Mouse (Mus musculus) spleen, adult 12 weeks (tissue): ENCODE results near the gene Irf8.
"Not testable (repeated sequence)": the region's sequence is repeated elsewhere in the genome, so short reads cannot be mapped to it uniquely, and the experiment has no call there.

Experiments
- DNase-seq: peaks from one replicate; pipeline ENCODE4 v3.0.0; 2022; ENCODE audit warnings: low spot score

Irf8 gene

GRCm38 (mm10) chr8:120723025-120723424 lies 13.1 kb upstream of the Irf8 start:
- DNase-seq: no peak

GRCm38 (mm10) chr8:120724096-120724495 lies 12.1 kb upstream of the Irf8 start:
- DNase-seq: not testable (repeated sequence)

DNA sequence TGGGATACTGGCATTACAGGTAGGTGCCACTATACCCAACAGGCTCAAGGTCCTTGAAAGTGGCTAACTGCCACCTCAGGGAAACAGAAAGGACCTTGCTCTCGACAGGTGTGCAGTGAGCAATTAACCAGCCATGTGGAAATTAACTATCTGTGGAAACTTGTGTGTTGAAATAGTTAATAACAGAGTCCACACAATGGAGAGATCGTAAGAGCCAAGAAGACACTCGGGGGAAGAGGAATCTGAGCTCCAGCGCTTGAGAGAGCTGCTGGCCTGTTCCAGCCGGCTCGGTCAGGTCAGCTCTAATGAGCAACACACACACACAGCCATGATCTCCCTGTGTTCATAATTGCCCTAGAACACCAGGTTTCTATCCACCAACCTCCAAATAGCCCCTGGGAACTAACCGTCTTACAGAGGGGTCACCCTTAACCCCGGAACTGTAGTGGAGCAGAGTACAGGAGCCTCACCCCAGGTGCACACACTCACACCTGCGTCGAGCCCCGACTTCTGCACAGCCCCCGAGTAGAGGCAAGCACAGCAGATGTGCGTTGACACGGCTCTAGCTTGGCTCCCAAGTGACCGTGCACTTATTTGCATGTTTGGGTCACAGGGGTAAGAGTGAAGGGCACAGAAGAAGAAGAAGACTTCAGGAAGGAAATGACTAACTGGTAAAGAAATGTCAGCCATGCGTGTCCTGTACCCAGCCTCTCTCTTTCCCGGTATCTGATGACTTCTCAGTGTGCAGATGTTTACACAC lies 11.2 kb upstream of the Irf8 start:
- peak; percentile 41 for DNase-seq

GRCm38 (mm10) chr8:120725576-120725950 lies 10.6 kb upstream of the Irf8 start:
- no peak for DNase-seq

GRCm38 (mm10) chr8:120726051-120726450 lies 10.1 kb upstream of the Irf8 start:
- DNase-seq: no peak

GRCm38 (mm10) chr8:120728488-120729160 lies 7.5 kb upstream of the Irf8 start:
- DNase-seq: no peak

DNA sequence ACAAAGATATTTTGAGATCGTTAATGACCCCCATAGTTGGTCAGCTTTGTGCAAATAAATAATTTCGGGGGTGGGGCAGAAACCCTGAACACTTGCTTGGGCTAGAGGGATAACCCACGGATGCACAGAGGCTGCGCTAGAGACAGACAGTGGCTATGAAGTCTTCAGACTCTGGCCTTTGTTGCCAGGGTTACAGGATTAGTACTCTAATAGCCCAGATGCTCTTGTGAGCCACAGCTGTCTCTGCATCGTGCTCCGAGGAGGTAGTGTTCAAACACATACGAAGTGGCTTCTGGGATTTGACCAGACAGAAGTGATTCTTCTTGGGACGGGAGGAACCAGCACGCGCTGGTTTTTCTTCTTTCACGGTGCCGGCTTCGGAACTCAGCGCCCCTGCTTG lies 4.6 kb upstream of the Irf8 start:
- no peak for DNase-seq

- no peak for DNase-seq
Measured at GRCm38 (mm10) chr8:120732068-120732467, 4.1 kb upstream of the Irf8 start.

DNA sequence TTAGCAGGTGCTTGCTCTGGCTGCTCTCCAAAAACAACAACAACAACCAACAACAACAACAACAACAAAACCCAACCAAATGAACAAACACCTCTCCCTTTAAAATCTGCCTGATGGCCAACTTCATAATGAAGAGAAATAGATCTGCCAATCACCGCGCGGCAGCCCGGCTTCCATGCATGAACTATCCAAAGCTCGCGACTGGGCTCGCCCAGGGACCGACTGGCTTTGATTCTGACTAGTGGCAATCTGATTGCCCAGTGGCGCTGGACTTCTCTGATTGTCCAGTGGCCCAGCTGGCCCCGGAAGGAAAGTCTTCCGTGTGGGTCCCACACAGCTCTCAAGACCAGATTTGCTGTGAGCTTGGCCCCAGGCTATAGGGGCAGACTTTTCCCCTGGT lies 328 bp downstream of the Irf8 start:
- DNase-seq: no peak

DNA sequence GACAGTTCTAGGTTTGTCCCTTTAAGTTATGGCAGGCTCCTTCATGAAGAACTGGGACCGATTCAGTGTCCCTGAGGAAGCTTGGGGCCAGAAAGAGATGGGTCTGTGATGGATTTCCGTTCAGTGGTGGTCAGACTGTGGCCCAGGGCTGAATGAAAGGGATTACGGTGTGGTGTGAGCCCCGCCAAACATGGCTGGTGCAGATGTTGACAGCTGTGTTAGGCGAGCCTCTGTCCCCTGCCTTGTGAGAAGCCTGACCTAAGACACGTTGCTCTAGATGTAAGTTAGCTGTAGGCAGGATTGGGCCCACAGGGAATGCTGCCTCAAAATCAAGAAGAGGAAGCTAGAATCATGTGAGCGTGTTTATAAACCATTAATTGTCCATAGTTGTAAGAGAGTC lies 1.0 kb downstream of the Irf8 start:
- no peak for DNase-seq

GRCm38 (mm10) chr8:120738771-120739170 lies 2.6 kb downstream of the Irf8 start:
- no peak for DNase-seq

DNA sequence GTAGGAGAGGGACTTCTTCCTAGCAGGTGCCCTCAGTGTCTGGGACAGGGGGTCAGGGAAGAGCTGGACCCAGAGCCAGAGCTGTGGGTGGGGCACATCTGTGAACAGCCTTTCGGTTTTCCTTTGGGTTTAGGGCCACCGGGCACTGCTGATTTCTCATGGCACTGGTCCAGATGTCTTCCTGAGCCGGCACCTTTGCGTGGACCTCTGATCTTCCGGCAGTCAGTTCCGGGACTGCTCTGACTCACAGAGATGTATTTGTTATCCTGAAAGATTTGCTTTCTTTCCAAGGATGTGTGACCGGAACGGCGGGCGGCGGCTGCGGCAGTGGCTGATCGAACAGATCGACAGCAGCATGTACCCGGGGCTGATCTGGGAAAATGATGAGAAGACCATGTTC lies 3.4 kb downstream of the Irf8 start:
- DNase-seq: no peak

DNA sequence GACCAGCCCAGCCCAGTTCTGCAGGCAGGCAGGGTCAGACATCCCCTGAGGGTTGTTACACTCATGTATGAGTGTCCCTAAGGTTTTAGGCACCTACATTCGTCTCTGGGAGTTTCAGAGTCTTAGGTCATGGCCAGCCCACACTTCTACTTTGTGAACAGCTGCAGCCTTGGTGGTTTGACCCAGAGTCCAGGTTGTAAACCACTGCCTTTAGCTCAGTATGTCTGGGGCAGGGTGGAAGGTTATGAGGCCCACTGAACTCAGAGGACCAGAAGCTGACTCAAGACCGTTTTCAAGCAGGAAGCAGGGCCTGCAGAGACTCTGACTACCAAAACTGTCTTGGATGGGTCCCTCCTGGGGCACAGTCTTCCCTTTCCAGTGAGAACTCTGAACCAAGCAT lies 4.4 kb downstream of the Irf8 start:
- DNase-seq: no peak

DNA sequence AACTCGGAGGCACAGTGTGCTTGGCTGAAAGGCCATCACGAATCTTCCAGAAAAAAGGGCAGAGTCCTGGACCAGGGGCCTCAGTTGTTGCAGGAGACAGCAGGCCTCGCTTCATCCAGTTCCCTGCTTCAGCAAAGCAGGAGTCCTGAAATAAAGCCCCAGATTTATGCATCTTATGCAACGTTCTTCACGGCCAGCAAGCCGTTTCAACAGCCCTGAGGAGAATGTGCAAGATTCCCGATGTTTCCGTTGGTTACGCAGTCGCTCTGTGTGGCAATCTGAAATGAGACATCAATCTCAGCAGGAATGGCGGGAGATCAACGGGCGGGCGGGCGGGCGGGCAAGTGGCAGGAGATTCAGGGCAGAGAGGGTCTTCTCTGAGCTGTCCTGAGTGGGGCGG lies 4.8 kb downstream of the Irf8 start:
- no peak for DNase-seq

GRCm38 (mm10) chr8:120741815-120742530 lies 5.8 kb downstream of the Irf8 start:
- no peak for DNase-seq

GRCm38 (mm10) chr8:120743149-120743897 lies 7.2 kb downstream of the Irf8 start:
- DNase-seq: no peak

DNA sequence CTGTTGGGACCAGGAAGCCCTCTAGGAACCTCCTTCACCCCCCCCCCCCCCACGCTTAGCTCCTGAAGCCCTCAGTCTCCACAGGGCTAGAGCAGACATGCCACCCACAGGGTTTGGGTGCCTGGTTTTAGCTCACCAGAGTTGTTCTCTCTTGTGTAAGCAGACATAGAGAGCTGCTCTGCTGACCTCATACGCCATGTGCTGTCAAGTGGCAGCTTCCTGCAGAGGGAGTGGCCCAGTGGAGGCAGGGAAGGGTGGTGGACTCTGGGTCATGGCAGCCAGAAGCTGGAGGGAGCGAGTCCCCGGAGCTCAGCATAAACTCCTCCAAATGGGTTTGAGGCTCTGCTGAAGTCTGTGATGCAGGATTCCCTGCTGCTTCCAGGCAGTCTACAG lies 7.7 kb downstream of the Irf8 start:
- DNase-seq: no peak

DNA sequence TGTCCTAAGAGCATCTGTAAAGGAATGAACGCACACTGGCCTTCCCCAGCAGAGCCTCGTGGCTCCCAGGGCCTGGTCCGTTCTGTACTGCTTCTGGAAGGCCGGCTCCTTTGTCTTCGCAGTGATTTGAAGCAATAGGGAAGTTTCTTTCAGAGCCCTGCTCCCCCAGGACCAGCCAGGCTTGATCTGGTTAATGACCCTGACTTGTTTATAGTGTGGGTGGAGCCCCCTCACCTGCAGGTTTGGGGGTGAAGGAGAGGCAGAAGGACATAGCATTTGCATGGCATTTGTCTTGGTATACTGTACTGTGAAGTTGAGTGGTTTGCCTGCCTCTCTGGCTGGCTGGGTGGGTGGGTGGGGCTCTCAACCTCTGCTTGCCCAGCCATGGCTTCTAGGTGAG lies 8.3 kb downstream of the Irf8 start:
- no peak for DNase-seq

DNA sequence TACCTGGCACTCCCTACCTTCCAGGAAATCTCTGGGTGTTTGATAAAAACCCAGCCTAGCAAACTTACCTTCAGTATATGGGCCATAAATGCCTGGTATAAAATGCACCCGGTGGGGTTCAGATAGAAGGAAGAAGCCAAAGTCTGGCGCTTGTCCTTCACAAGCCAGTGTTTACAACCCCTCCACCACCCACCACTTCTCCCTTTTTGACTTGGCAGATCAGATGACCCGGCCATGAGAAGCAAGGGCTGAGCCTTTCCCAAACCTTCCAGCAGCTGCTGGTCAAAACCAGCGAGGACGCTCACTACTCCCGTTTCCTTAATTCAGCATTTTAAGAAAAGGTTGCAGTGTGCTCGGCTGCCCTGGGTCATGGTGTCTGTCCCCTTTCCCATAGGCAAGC lies 9.1 kb downstream of the Irf8 start:
- DNase-seq: no peak

DNA sequence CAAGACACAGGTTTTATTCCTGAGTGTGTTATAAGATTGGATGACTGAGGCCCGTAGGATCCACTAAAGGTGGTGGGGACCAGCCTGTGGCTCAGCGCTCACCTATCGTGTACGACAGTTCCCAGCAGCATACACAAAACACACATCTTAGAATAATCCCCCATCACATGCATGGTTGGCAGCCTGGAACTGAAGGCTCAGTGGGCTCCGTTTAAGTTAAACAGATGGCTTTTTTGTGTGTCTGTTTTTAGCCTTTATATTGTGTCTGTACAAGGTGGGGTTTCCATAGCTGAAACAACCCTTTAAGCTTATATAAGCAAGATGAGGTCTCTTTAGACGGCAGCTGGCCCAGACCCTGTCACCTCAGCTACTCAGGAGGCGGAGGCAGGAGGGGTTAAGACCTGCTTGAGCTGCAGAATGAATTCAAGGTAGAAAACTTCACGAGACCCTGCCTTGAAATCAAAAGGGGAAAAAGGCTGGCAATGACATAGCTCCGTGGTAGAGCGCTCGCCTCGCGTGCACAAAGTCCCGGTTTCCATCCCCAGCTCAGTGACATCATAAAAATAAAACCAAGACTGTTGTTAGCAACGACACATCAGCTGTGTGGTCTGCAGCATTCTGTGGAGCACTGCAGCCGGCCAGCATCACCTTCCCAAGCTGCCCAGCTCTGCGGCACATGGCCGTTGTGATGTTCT lies 10.0 kb downstream of the Irf8 start:
- no peak for DNase-seq

DNA sequence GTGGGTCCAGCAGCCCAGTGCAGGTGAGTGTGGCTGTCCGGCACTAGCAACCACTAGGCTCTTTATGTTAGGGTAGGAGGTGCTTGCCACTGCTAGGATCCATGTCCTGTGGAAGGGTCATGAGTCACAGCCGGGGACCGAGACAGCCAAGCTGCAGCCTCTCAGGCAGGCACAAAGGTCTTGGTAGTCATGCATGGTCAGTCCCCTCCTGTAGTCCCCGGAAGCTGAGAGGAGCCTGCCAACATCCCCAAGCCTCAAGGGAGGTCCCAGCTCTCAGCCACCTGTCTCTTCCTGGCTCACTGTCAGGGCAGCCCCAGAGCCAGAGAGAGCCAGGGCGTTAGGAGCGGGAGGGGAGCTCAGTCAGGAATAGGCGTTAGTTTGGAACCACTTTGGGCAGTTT lies 11.1 kb downstream of the Irf8 start:
- DNase-seq: no peak

DNA sequence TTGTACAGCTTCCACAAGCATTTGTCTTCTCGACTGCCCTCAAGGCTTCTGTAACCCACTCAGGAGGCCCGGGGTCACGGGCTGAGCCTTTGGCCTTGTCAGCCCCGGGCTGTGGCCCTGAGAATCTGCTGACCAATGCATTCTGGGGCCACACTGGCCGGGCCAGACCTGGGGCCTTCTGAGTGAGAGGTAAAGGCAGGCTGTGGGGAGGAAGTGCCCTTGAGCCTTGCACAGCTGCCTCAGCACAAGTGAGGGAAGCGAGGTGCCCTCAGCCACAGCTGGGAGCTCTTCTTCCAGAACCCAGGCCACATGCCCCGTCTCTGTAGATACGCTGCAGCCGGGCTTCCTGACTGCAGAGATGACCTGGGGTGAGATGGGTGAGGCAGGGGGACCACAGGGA lies 14.5 kb downstream of the Irf8 start:
- DNase-seq: no peak
